Mouse (Mus musculus): ENCODE data around the gene Prph. TPM values are rescaled to one million over a fixed set of nuclear protein-coding genes. Genes with fewer than 3 reads are reported as not detected.
A peak's percentile ranks its signal among the peaks of the same experiment; 100 is the strongest.

Prph gene
- total and polyA plus RNA-seq, 2 experiments from 2014 or later = 0.07 TPM; not detected in 1

DNA sequence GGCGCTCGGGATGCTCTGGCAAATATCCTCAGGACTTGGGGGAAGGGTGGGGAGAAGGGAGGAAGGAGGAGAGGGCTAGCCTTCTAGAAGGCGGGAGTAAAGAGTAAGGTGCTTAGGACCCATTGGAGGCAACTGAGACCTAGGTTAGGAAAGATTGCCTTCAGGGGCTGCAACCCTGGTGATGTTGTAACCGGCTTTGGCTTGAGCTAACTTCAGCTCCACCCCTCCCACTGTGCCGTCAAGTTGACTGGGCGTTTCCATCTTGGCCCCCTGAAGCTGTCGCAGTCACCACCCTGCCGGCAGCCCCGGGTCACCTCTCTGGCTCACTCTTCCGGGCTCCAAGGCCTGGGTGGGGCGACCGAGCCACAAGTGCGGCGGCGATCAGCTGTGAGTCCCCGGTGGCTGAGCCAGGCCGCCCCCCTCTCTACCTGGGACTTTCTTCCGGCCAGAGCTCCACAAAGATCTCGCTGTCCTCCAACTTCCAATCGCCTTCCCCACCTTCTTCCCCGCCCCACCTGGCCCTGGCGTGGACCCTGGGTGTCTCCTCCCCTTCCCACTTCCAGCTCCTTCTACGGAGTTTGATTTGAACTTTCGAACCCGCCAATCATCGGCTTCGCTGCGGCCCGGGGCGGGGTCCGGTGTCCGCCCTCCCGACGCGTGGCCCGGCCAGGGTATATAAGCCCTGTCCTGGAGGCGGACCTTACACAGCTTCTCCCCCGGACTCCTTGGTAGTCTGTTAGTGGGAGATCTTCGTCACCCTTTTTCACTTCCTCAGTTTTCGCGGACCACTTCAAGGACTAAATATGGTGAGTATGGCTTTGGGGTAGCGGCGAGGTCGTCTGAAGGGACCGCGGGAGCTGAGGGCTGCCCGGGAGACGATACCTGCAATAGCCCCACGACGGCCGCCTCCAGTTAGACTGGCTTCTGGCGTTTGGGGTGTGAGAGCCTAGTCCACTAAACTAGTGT lies 25.1 kb upstream of the Prph start, which contains the start of gene Tuba1c:
TSS of gene Tuba1c (plus strand) at position 273 of the 966 bp plus-strand sequence.
- peak within 1 kb of the TSS; percentile 78 for H3K4me3 ChIP-seq (ENCODE audit: low read depth, low read length)
- DNase-seq (ENCODE audit: low spot score) (peak; percentile 96), ATAC-seq (ENCODE audit: insufficient read depth, low read depth) (peak; percentile 90)
- H3K27ac ChIP-seq (ENCODE audit: low read depth) = peak within 1 kb of the TSS; percentile 96
- peak within 1 kb of the TSS; percentile 80 for H3K4me2 ChIP-seq (ENCODE audit: low read depth, low read length)
- H3K36me3 ChIP-seq (replicated peaks; ENCODE audit: control insufficient read depth, insufficient read depth, low read length) = peaks cover 6% of the 10 kb centered on the region
- peak within 1 kb of the TSS; percentile 80 for H3K9ac ChIP-seq (replicated peaks; ENCODE audit: low read depth, low read length)
- H3K27me3 ChIP-seq (ENCODE audit: control insufficient read depth, insufficient read depth, low read length) = no peaks in the 10 kb centered on the region
- WGBS = under 1% methylated on average over 51 of the region's 52 CpGs
- TF ChIP-seq CTCF (IDR thresholded peaks at IDR 0.05; ENCODE audit: low read depth) = peak; percentile 9; the same call in 1 of the 2 replicates
- TF ChIP-seq EP300 (IDR thresholded peaks at IDR 0.05; ENCODE audit: low read depth) = no peak; the same call in 1 of the 2 replicates
- peaks cover 29% of the 10 kb centered on the region for H3K4me1 ChIP-seq (ENCODE audit: control insufficient read depth, insufficient read depth)
- no peaks in the 10 kb centered on the region for H3K9me3 ChIP-seq (replicated peaks; ENCODE audit: control insufficient read depth, low read length)

DNA sequence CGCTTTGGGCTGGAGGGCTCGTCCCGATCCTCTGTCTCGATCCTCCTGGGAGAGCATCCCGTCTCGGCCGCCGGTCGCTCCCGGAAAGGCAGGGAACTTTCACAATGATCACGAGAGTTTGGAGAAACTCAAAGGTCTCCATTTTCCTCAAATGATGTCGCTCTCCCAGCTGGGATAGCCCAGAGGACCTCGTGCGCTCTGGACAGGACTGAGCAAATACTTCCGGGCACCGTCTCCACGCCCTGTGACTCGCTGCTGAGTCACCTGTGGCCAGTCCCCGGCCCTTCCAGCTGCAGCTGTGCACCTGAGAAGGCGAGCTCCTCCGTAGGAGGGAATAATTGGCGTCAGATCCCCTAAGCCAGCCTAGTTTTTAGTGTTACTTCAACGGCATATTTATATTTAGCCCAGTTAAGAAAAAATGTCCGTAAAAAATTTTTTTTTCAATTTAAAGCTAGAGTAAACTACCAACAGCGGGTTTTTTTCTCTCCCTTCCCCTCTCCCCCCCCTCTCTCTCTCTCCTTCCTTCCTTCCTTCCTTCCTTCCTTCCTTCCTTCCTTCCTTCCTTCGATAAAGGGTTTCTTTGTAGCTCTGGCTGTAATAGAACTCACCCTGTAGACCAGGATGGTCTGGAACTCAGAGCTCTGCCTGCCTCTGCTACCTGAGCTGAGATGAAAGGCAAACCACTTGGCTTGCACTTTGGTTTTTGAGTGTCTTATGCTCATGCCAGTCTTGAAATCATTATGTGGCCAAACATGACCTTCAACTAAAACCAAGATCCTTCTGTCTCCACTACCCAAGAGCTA lies 24.2 kb upstream of the Prph start:
- peak; percentile 62 for DNase-seq (ENCODE audit: low spot score)
- Histone ChIP-seq H3K9ac (replicated peaks; ENCODE audit: low read depth, low read length) (peak overlapping the region; percentile 80), H3K4me1 (ENCODE audit: control insufficient read depth, insufficient read depth) (peaks cover 29% of the 10 kb centered on the region), H3K4me2 (ENCODE audit: low read depth, low read length) (peak overlapping the region; percentile 80), H3K27ac (ENCODE audit: low read depth) (peak overlapping the region; percentile 96), H3K9me3 (replicated peaks; ENCODE audit: control insufficient read depth, low read length) (no peaks in the 10 kb centered on the region), H3K4me3 (ENCODE audit: low read depth, low read length) (peak overlapping the region; percentile 78), H3K36me3 (replicated peaks; ENCODE audit: control insufficient read depth, insufficient read depth, low read length) (peaks cover 14% of the 10 kb centered on the region), H3K27me3 (ENCODE audit: control insufficient read depth, insufficient read depth, low read length) (no peaks in the 10 kb centered on the region)
- TF ChIP-seq EP300 (IDR thresholded peaks at IDR 0.05; ENCODE audit: low read depth) = no peak
- no peak for TF ChIP-seq CTCF (IDR thresholded peaks at IDR 0.05; ENCODE audit: low read depth)
- WGBS = 5% methylated on average over 26 of the region's 26 CpGs
- peak; percentile 37; the same call in 1 of the 2 replicates for ATAC-seq (ENCODE audit: insufficient read depth, low read depth)

DNA sequence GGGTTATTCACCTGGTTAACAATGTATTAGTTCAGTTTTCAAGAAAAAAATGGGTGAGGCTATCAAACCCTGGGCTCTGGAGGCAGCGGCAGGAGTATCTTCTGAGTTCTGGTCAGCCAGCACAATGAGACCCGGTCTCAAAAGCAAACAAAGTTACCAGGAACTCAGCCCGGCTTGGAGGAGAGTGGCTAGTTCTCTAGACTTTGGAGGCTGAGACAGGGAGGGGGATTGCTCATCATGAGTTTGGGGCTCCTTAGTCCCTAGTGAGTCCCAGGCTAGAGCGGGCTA lies 23.6 kb upstream of the Prph start:
- peaks cover 20% of the 10 kb centered on the region for H3K36me3 ChIP-seq (replicated peaks; ENCODE audit: control insufficient read depth, insufficient read depth, low read length)
- peak overlapping the region; percentile 80; the same call in 1 of the 2 replicates for H3K9ac ChIP-seq (replicated peaks; ENCODE audit: low read depth, low read length)
- peak overlapping the region; percentile 80 for H3K4me2 ChIP-seq (ENCODE audit: low read depth, low read length)
- no peaks in the 10 kb centered on the region for H3K9me3 ChIP-seq (replicated peaks; ENCODE audit: control insufficient read depth, low read length)
- H3K27ac ChIP-seq (ENCODE audit: low read depth) = peak overlapping the region; percentile 96; the same call in 1 of the 2 replicates
- no peak for DNase-seq (ENCODE audit: low spot score)
- no peak for TF ChIP-seq CTCF (IDR thresholded peaks at IDR 0.05; ENCODE audit: low read depth)
- TF ChIP-seq EP300 (IDR thresholded peaks at IDR 0.05; ENCODE audit: low read depth) = no peak
- H3K4me3 ChIP-seq (ENCODE audit: low read depth, low read length) = peak overlapping the region; percentile 78
- ATAC-seq (ENCODE audit: insufficient read depth, low read depth) = no peak
- no peaks in the 10 kb centered on the region for H3K27me3 ChIP-seq (ENCODE audit: control insufficient read depth, insufficient read depth, low read length)
- 61% methylated on average over 4 of the region's 4 CpGs for whole genome bisulfite sequencing
- H3K4me1 ChIP-seq (ENCODE audit: control insufficient read depth, insufficient read depth) = peaks cover 29% of the 10 kb centered on the region

DNA sequence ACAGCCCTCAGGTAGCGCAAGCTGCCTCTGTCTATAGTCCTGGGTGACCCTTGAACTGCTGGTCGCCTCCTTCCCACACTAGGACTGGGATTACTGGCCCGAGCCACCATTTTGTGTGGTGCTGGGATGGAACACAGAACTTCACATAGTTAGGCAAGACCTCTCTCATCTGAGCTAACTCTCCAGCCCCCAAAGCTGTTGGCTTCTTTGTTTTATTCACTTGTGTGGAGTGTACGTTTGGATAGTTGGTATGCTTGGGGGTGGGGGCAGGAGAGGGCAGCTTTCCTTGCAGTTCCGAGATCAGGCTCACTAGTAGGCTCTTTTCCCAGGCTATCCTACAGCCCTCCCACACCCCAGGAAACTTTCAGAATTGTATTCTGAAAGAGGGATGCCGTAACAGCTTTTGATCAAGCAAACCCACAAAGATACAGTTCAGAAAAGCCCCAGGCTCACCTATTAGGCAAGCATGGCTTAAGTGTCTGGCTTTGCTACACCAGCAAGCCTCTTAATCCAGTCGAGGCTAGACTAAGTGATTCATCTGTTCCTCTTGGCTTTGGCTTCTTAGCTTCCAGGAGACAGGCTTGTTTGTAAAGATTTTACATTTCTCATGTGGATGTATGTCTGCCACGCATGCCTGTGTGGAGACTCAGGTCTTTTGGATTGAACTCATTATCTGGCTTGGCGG lies 22.8 kb upstream of the Prph start:
- DNase-seq (ENCODE audit: low spot score) (no peak), ATAC-seq (ENCODE audit: insufficient read depth, low read depth) (no peak)
- H3K9ac ChIP-seq (replicated peaks; ENCODE audit: low read depth, low read length) = no peak overlapping the region; the same call in 1 of the 2 replicates
- no peaks in the 10 kb centered on the region for H3K27me3 ChIP-seq (ENCODE audit: control insufficient read depth, insufficient read depth, low read length)
- no peaks in the 10 kb centered on the region for H3K9me3 ChIP-seq (replicated peaks; ENCODE audit: control insufficient read depth, low read length)
- peaks cover 25% of the 10 kb centered on the region for H3K36me3 ChIP-seq (replicated peaks; ENCODE audit: control insufficient read depth, insufficient read depth, low read length)
- TF ChIP-seq EP300 (IDR thresholded peaks at IDR 0.05; ENCODE audit: low read depth) (no peak), CTCF (IDR thresholded peaks at IDR 0.05; ENCODE audit: low read depth) (no peak)
- peak overlapping the region; percentile 14; the same call in 1 of the 2 replicates for H3K27ac ChIP-seq (ENCODE audit: low read depth)
- peak overlapping the region; percentile 80 for H3K4me2 ChIP-seq (ENCODE audit: low read depth, low read length)
- WGBS = 55% methylated on average over 9 of the region's 9 CpGs
- H3K4me3 ChIP-seq (ENCODE audit: low read depth, low read length) = peak overlapping the region; percentile 78
- H3K4me1 ChIP-seq (ENCODE audit: control insufficient read depth, insufficient read depth) = peaks cover 29% of the 10 kb centered on the region

DNA sequence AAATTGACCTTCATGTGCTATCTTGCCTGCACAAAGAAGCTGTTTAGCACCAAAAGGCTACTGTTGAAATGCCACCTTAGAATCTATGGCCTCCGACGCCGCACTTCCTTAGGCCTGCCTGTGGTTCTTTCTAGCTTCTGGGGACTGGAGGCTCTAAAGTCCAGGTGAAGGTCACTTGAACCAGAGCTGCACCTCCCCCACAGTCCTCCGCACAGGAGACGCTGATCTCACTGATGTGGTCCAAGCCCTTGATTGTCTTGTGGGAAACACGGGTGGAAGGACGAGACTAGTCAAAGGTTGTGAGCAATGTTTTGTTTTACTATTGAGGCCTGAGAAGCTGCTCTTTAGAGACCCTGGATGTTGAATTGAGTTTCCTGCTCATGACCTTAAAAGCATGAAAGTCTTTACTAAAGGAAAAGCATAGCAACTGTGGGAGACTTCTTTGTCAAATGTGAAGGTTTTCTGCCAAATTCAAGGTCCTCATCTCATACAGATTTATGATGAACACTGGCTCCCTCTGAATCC lies 22.2 kb upstream of the Prph start:
- Histone ChIP-seq H3K9me3 (replicated peaks; ENCODE audit: control insufficient read depth, low read length) (no peaks in the 10 kb centered on the region), H3K36me3 (replicated peaks; ENCODE audit: control insufficient read depth, insufficient read depth, low read length) (peaks cover 25% of the 10 kb centered on the region), H3K27me3 (ENCODE audit: control insufficient read depth, insufficient read depth, low read length) (no peaks in the 10 kb centered on the region), H3K4me3 (ENCODE audit: low read depth, low read length) (peak overlapping the region; percentile 78), H3K4me2 (ENCODE audit: low read depth, low read length) (peak overlapping the region; percentile 80), H3K27ac (ENCODE audit: low read depth) (peak overlapping the region; percentile 14), H3K4me1 (ENCODE audit: control insufficient read depth, insufficient read depth) (peaks cover 29% of the 10 kb centered on the region), H3K9ac (replicated peaks; ENCODE audit: low read depth, low read length) (no peak overlapping the region)
- no peak for TF ChIP-seq EP300 (IDR thresholded peaks at IDR 0.05; ENCODE audit: low read depth)
- no peak for TF ChIP-seq CTCF (IDR thresholded peaks at IDR 0.05; ENCODE audit: low read depth)
- DNase-seq (ENCODE audit: low spot score) (no peak), ATAC-seq (ENCODE audit: insufficient read depth, low read depth) (no peak)
- 48% methylated on average over 7 of the region's 7 CpGs for WGBS
